Mouse (Mus musculus) CH12.LX (cell line): Measurements from ENCODE around the gene Med7. TPM values are rescaled to one million over a fixed set of nuclear protein-coding genes. Genes with fewer than 3 reads are reported as not detected.

Experiments used
- DNase-seq: peaks from one replicate; pipeline ENCODE4 v3.0.0-alpha.2; 2013; ENCODE audit errors: extremely low read depth
- H3K27ac ChIP-seq: 2 replicates; pipeline ENCODE4 v1.5.1; 2012; ENCODE audit warnings: low read depth, mild to moderate bottlenecking, control low read depth, moderate library complexity; ENCODE audit not compliant: insufficient read depth
- H3K27me3 ChIP-seq: replicated peaks from 2 replicates; pipeline ENCODE3; 2012; ENCODE audit warnings: inconsistent platforms
- H3K36me3 ChIP-seq, 2 experiments: replicated peaks in 1 of 2; 2 replicates each; pipeline versions ENCODE3 to v1.6.1; 2012; ENCODE audit warnings: inconsistent platforms in 1 of 2, low read length in 1 of 2, mild to moderate bottlenecking in 1 of 2, mixed read lengths in 1 of 2, moderate library complexity in 1 of 2; ENCODE audit not compliant: control insufficient read depth in 1 of 2, insufficient read depth in 1 of 2
- H3K4me1 ChIP-seq, 2 experiments: 2 replicates each; pipeline ENCODE4 v1.6.1; 2012; ENCODE audit warnings: inconsistent platforms in 1 of 2, moderate library complexity in 1 of 2; ENCODE audit not compliant: insufficient read depth in 2 of 2, control insufficient read depth in 1 of 2
- H3K4me2 ChIP-seq: 2 replicates; pipeline ENCODE4 v1.6.1; 2012; ENCODE audit warnings: low read depth, mild to moderate bottlenecking, control low read depth; ENCODE audit not compliant: poor library complexity, insufficient read depth, severe bottlenecking
- H3K4me3 ChIP-seq, 3 experiments: fragments of 150-350 bp in 1 of 3; sonication (generic) in 1 of 3; replicated peaks in 1 of 3; 2 replicates each; pipeline versions ENCODE3 to v1.5.1; 2011 to 2012; ENCODE audit warnings: low read depth in 2 of 3, low read length in 2 of 3, mild to moderate bottlenecking in 2 of 3, moderate library complexity in 2 of 3, control low read depth in 1 of 3, improper control_type of control experiment in 1 of 3, inconsistent platforms in 1 of 3, mixed read lengths in 1 of 3; ENCODE audit not compliant: poor library complexity in 1 of 3
- H3K79me2 ChIP-seq: replicated peaks from 2 replicates; pipeline ENCODE4 v1.6.1; 2012; ENCODE audit warnings: mild to moderate bottlenecking, moderate library complexity; ENCODE audit not compliant: control insufficient read depth, poor library complexity, insufficient read depth, severe bottlenecking; ENCODE audit errors: extremely low read depth
- H3K9ac ChIP-seq: 2 replicates; pipeline ENCODE4 v1.6.1; 2012; ENCODE audit warnings: low read depth, mild to moderate bottlenecking, control low read depth, moderate library complexity; ENCODE audit not compliant: insufficient read depth
- H3K9me3 ChIP-seq: replicated peaks from 2 replicates; pipeline ENCODE3; 2012; ENCODE audit warnings: low read length, inconsistent platforms, mixed read lengths
- CTCF ChIP-seq, 2 experiments: IDR thresholded peaks in 1 of 2; conservative IDR thresholded peaks in 1 of 2; 2 replicates each; pipeline ENCODE4 v1.5.1; 2011 to 2012; ENCODE audit warnings: low read depth in 2 of 2, low read length in 2 of 2, improper control_type of control experiment in 1 of 2, inconsistent platforms in 1 of 2, mild to moderate bottlenecking in 1 of 2, moderate library complexity in 1 of 2
- EP300 ChIP-seq: IDR thresholded peaks from 2 replicates; pipeline ENCODE4 v1.6.1; 2011; ENCODE audit warnings: low read length, improper control_type of control experiment
- GABPA ChIP-seq: IDR thresholded peaks from 2 replicates; pipeline ENCODE4 v1.6.1; 2012; ENCODE audit warnings: low read depth, low read length, improper control_type of control experiment, inconsistent platforms; ENCODE audit not compliant: insufficient replicate concordance
- IRF4 ChIP-seq: IDR thresholded peaks from 2 replicates; pipeline ENCODE4 v1.6.1; 2014; ENCODE audit warnings: low read depth, mild to moderate bottlenecking, inconsistent platforms, low read length, improper control_type of control experiment
- JUND ChIP-seq: conservative IDR thresholded peaks from 2 replicates; pipeline ENCODE4 v1.6.1; 2011; ENCODE audit warnings: low read depth, low read length, improper control_type of control experiment
- MAFK ChIP-seq: IDR thresholded peaks from 2 replicates; pipeline ENCODE4 v1.6.1; 2011; ENCODE audit warnings: low read length, improper control_type of control experiment; ENCODE audit not compliant: insufficient replicate concordance
- MAZ ChIP-seq: IDR thresholded peaks from 2 replicates; pipeline ENCODE4 v1.6.1; 2012; ENCODE audit warnings: low read depth, mild to moderate bottlenecking, inconsistent platforms, low read length, improper control_type of control experiment, moderate library complexity
- MYC ChIP-seq: IDR thresholded peaks from 2 replicates; pipeline ENCODE4 v1.6.1; 2011; ENCODE audit warnings: low read depth, mild to moderate bottlenecking, improper control_type of control experiment, low read length
- PAX5 ChIP-seq: IDR thresholded peaks from 2 replicates; pipeline ENCODE4 v1.6.1; 2012; ENCODE audit warnings: low read length, inconsistent platforms, mixed read lengths
- POLR2A ChIP-seq: IDR thresholded peaks from 2 replicates; pipeline ENCODE4 v1.6.1; 2011; ENCODE audit warnings: low read depth, mild to moderate bottlenecking, improper control_type of control experiment, low read length
- RAD21 ChIP-seq: IDR thresholded peaks from 2 replicates; pipeline ENCODE4 v1.6.1; 2011; ENCODE audit warnings: low read depth, mild to moderate bottlenecking, low read length, improper control_type of control experiment, moderate library complexity
- RCOR1 ChIP-seq: conservative IDR thresholded peaks from 2 replicates; pipeline ENCODE4 v1.6.1; 2012; ENCODE audit warnings: low read depth, mild to moderate bottlenecking, inconsistent platforms, low read length, improper control_type of control experiment
- SMC3 ChIP-seq: IDR thresholded peaks from 2 replicates; pipeline ENCODE4 v1.6.1; 2011; ENCODE audit warnings: low read depth, low read length, improper control_type of control experiment
- TBP ChIP-seq: conservative IDR thresholded peaks from 2 replicates; pipeline ENCODE4 v1.6.1; 2011; ENCODE audit warnings: low read depth, low read length, improper control_type of control experiment
- TCF12 ChIP-seq: IDR thresholded peaks from 2 replicates; pipeline ENCODE4 v1.6.1; 2014; ENCODE audit warnings: low read depth, mild to moderate bottlenecking, inconsistent platforms, low read length, improper control_type of control experiment
- ZKSCAN1 ChIP-seq: IDR thresholded peaks from 2 replicates; pipeline ENCODE4 v1.6.1; 2012; ENCODE audit warnings: low read depth, inconsistent platforms, low read length, improper control_type of control experiment, borderline replicate concordance
- ZNF384 ChIP-seq: IDR thresholded peaks from 2 replicates; pipeline ENCODE4 v1.6.1; 2012; ENCODE audit warnings: low read depth, low read length, improper control_type of control experiment, inconsistent platforms
- dilution Hi-C: fragments of 300-500 bp; cut with MboI; formaldehyde crosslinking; loops from 2 replicates; pipeline ENCODE4 v1.14.3; 2020; ENCODE audit warnings: low sequenced_read_pairs; ENCODE audit not compliant: extremely low pct_unique_long_range_greater_than_20kb, extremely low pct_ligation_motif_present
- in situ Hi-C: fragments of 300-500 bp; cut with MboI; formaldehyde crosslinking; loops from 3 replicates; pipeline ENCODE4 v1.14.3; 2019; ENCODE audit warnings: low sequenced_read_pairs, low pct_ligation_motif_present, low pct_unique_long_range_greater_than_20kb, mixed read lengths
- polyA plus RNA-seq: library from polyadenylated mRNA; unstranded; fragments of >175 nt; gene quantifications from 2 replicates; pipeline ENCODE4 v1.2.1, GENCODE M21; 2012; ENCODE audit warnings: low read depth; ENCODE audit not compliant: insufficient read length
- total RNA-seq, 2 experiments: library from RNA; depleted of rRNA; stranded (reverse); fragments of 300-350 nt in 1 of 2; fragments of >200 nt in 1 of 2; gene quantifications; 2 replicates each; pipeline ENCODE4 v1.2.3; 2012 to 2014

The Med7 gene
- total and polyA plus RNA-seq, 3 experiments: 32.7 to 104 (median 59.9) TPM

- no peak overlapping the region for H3K9ac ChIP-seq
- H3K27me3 ChIP-seq: peaks cover 1% of the 10 kb centered on the region
- H3K27ac ChIP-seq: no peak overlapping the region
- dilution Hi-C loops: no loop called here
- no peaks in the 10 kb centered on the region for H3K36me3 ChIP-seq
- DNase-seq: no peak
- TF ChIP-seq ZNF384: no peak
- TF ChIP-seq CTCF (conservative IDR thresholded peaks at IDR 0.05 in 1 of 2, IDR thresholded peaks at IDR 0.05 in 1 of 2; ENCODE audit: low read depth in 2 of 2, low read length in 2 of 2): no peak
- no peak for TF ChIP-seq TCF12
- no peak for TF ChIP-seq MYC
- no peak for TF ChIP-seq POLR2A
- no peaks in the 10 kb centered on the region for H3K79me2 ChIP-seq
- H3K4me1 ChIP-seq: peaks cover 27 to 37% of the 10 kb centered on the region in 2 experiments
- H3K4me3 ChIP-seq: no peak overlapping the region
- H3K4me2 ChIP-seq: no peak overlapping the region
- in situ Hi-C loops: no loop called here
- no peaks in the 10 kb centered on the region for H3K9me3 ChIP-seq
These were observed 31.7 kb upstream of the Med7 start for GRCm38 (mm10) chr11:46404986-46405385.

GRCm38 (mm10) chr11:46406721-46407120, 30.0 kb upstream of the Med7 start:
- H3K27ac ChIP-seq: no peak overlapping the region
- peaks cover under 1% of the 10 kb centered on the region for H3K27me3 ChIP-seq
- DNase-seq: no peak
- no peak overlapping the region for H3K4me3 ChIP-seq
- H3K36me3 ChIP-seq: no peaks in the 10 kb centered on the region
- in situ Hi-C loops (no loop called here), dilution Hi-C loops (no loop called here)
- TF ChIP-seq RAD21 (no peak), MAZ (no peak), TBP (no peak), GABPA (no peak), JUND (no peak), ZKSCAN1 (no peak), EP300 (no peak), SMC3 (no peak), MAFK (no peak), IRF4 (no peak), POLR2A (no peak), PAX5 (no peak), RCOR1 (no peak)
- no peak overlapping the region for H3K9ac ChIP-seq
- H3K4me2 ChIP-seq: no peak overlapping the region
- H3K9me3 ChIP-seq: peaks cover 2% of the 10 kb centered on the region
- H3K79me2 ChIP-seq: no peaks in the 10 kb centered on the region
- H3K4me1 ChIP-seq: peaks cover 22 to 26% of the 10 kb centered on the region in 2 experiments
